Mouse (Mus musculus) lung, adult 2 months (tissue): ENCODE results near the gene Stn1. TPM values are rescaled to one million over a fixed set of nuclear protein-coding genes. Genes with fewer than 3 reads are reported as not detected.
"Not testable (repeated sequence)": the region's sequence is repeated elsewhere in the genome, so short reads cannot be mapped to it uniquely, and the experiment has no call there.

Source experiments
- DNase-seq: peaks from one replicate; pipeline ENCODE4 v3.0.0; 2022
- H3K4me1 ChIP-seq: fragments of 200-500 bp; 2 replicates; pipeline ENCODE4 v1.6.1; 2011; ENCODE audit warnings: low read length; ENCODE audit not compliant: control insufficient read depth, insufficient read depth
- H3K4me3 ChIP-seq: fragments of 200-500 bp; replicated peaks from 2 replicates; pipeline ENCODE3; 2011; ENCODE audit warnings: low read depth, mild to moderate bottlenecking, control low read depth, low read length; ENCODE audit errors: extremely low read depth
- CTCF ChIP-seq: fragments of 200-500 bp; IDR thresholded peaks from 2 replicates; pipeline ENCODE4 v1.5.1; 2011; ENCODE audit warnings: mild to moderate bottlenecking, low read length, control low read depth; ENCODE audit not compliant: insufficient read depth
- POLR2A ChIP-seq: fragments of 200-500 bp; IDR thresholded peaks from 2 replicates; pipeline ENCODE4 v1.6.1; 2011; ENCODE audit warnings: low read depth, mild to moderate bottlenecking, control low read depth, low read length, borderline replicate concordance; ENCODE audit errors: extremely low read depth
- WGBS: fragments of 180-500 bp; shearing (Covaris S2); methylation state at CpG from one replicate; pipeline ENCODE4 v1.1.7; 2018; 5-methylcytosine and 5-hydroxymethylcytosine counted together
- polyA plus RNA-seq: library from polyadenylated mRNA; depleted of rRNA; stranded (reverse); fragments of >200 nt; gene quantifications from 2 replicates; pipeline ENCODE4 v1.2.3, GENCODE M21; 2012; rRNA removed

Stn1 gene
- polyA plus RNA-seq, result 19.2 and 21.1 TPM in 2 replicates

DNA sequence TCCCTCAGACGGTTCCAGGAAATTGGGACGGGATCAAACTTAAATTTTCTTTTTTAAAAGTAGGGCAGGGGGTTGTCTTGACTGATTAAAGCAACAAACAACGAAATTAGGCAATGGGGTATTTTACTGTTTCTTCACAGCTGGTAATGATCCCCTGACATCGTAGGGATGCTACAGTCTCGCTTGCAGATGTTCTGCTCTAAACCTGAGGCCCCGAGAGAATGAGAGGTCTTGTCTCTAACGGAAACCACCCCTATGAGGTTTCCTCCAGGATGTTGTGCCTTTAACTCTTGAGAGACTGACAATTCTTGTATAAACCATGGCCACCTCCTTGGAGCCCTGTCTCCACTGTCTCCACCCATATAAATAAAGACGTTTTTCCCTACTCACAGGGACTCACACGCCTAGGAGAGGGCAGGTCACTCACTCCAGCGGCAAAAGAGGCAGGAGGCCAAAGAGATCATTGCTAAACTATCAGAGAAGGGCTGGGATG, at the start of gene Stn1:
TSS of gene Stn1 (minus strand) at position 208 of the 493 bp plus-strand sequence.
- no peak for DNase-seq
- under 1% methylated on average over 10 of the region's 10 CpGs for WGBS
- peak within 1 kb of the TSS; percentile 83 for H3K4me3 ChIP-seq
- no peak for TF ChIP-seq POLR2A
- TF ChIP-seq CTCF, result no peak
- H3K4me1 ChIP-seq, result peaks cover 6% of the 10 kb centered on the region

GRCm38 (mm10) chr19:47587009-47587408, 49.7 kb upstream of the Stn1 start:
- Histone ChIP-seq H3K4me3 (no peak overlapping the region), H3K4me1 (peaks cover 9% of the 10 kb centered on the region)
- 85% methylated on average over 1 of the region's 1 CpGs for WGBS
- no peak for TF ChIP-seq POLR2A
- no peak for TF ChIP-seq CTCF
- DNase-seq, result no peak

- Histone ChIP-seq H3K4me3 (no peak overlapping the region), H3K4me1 (peaks cover 15% of the 10 kb centered on the region)
- TF ChIP-seq POLR2A (no peak), CTCF (no peak)
- no peak for DNase-seq
- 81% methylated on average over 1 of the region's 1 CpGs for WGBS
These were observed 48.5 kb upstream of the Stn1 start for GRCm38 (mm10) chr19:47585772-47586171.

DNA sequence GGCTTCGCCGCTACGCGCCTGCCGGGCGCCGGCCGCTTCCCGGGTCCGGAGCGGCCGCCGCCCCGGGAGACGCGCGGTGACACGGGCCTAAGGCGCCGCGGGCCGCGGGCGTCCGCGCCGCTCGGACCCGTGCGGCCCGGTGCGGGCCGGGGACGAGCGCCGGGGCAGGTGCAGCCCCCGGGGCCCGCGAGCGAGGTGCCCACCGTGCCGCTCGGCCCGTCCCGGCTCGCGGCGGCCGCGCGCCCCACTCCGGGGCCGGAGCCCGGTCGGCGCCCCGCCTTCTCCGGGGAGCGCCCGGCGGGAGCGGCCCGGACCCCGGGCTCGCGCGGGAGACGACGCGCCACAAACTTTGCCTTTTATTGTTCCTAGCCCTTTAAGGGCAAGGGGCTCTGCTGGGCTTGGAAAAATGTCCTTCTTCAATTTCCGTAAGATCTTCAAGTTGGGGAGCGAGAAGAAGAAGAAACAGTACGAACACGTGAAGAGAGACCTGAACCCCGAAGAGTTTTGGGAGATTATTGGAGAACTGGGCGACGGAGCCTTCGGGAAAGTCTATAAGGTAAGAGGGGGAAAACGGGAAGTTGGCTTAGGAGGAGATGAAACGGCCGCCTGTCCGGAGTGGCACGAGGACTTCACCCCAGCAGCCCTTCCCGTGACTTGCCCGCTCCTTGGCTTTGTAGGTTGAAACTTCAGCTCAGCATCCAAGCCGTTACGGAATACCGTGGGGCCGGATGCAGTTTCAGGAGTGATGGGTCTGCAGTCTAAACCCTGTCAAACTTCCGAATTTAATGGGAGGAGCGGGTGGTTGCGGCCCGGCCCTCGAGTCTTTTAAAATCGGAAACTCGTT, 42.7 kb upstream of the Stn1 start:
- WGBS, result under 1% methylated on average over 96 of the region's 96 CpGs

DNA sequence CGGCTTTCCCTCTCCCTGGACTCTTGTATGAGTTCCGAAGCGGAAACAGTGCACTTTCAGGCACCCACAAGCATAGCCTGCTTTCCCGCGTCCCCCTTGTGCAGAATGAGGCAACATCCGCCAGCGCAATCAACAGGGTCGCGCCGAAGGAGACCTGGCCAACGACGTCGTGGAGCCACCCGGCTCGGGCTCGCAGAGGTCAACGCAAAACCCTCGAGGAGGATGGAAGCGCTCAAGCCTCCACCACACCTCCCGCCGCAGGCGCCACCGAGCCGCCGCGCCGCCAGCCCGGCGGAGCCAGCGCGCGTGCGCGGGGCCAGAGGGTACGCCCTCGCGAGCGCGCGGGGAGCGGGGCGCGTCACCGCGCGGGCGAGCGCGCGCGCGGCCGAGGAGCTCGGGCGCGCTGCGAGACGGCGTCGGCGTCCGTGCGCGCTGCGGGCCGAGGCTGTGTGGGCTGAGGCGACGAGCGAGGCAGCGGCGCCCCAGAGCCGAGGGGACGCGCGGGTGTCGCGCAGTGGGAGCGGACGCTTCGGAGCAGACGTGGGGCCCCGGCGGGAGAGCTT, 42.0 kb upstream of the Stn1 start, which contains the start of gene Slk:
TSS of gene Slk (plus strand) at position 454 of the 563 bp plus-strand sequence.
- H3K4me3 ChIP-seq, result peak within 1 kb of the TSS; percentile 100
- DNase-seq, result peak; percentile 85
- WGBS, result 2% methylated on average over 83 of the region's 83 CpGs
- peaks cover 8% of the 10 kb centered on the region for H3K4me1 ChIP-seq
- TF ChIP-seq POLR2A (peak; percentile 73; the same call in 1 of the 2 replicates), CTCF (no peak)

More for the DNA sequence above, 42.7 kb upstream of the Stn1 start:
- no peak for TF ChIP-seq POLR2A
- peak; percentile 50 for DNase-seq
- Histone ChIP-seq H3K4me1 (peaks cover 8% of the 10 kb centered on the region), H3K4me3 (peak overlapping the region; percentile 100)

DNA sequence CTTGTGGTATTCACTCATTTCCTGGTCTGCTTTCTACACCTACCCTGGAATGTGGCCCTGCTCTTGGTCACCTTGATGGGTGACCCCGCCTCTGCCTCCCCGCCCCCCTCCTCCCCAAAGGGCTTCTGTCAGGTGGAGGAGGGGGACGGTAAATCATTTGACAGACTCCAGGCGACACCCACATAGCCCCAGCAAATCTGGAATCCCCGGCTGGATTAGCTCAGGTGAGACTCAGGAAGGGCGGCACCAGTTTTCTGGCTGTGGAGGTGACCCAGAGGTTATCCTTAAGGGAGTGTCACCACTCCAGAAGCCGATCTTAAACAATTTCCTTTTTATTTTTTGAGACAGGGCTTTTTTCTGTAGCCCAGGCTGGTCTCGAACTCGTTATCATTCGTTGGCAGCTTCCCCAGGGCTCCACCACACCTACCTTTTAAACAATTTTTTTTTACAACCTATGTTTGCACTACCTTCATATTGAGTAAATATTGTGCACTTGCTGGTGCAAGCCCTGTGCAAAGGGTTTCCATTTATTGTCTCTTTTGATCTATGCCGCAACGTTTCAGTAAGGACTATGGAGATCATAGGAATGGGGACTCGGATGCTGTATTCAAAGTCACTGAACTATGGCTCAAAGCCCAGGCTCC, 41.4 kb upstream of the Stn1 start:
- 20% methylated on average over 13 of the region's 13 CpGs for WGBS
- Histone ChIP-seq H3K4me3 (peak overlapping the region; percentile 100), H3K4me1 (peaks cover 8% of the 10 kb centered on the region)
- DNase-seq, result no peak
- TF ChIP-seq POLR2A (no peak), CTCF (no peak)

GRCm38 (mm10) chr19:47573718-47574117, 36.4 kb upstream of the Stn1 start:
- no peak for TF ChIP-seq POLR2A
- no peaks in the 10 kb centered on the region for H3K4me1 ChIP-seq
- no peak overlapping the region for H3K4me3 ChIP-seq
- DNase-seq, result no peak
- WGBS, result 81% methylated on average over 3 of the region's 3 CpGs

DNA sequence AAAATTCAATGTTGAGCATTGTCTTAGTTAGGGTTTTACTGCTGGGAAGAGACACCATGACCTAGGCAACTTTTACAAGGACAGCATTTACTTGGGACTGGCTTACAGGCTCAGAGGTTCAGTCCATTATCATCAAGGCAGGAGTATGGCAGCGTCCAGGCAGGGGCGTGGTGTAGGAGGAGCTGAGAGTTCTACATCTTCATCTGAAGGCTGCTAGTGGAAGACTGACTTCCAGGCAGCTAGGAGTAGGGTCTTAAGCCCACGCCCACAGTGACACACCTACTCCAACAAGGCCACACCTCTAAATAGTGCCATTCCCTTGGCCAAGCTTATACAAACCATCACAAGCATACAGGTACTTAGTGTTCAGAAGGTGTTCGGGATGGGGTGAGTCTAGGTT, 34.7 kb upstream of the Stn1 start:
- not testable (repeated sequence) for H3K4me1 ChIP-seq, DNase-seq, H3K4me3 ChIP-seq
- 71% methylated on average over 4 of the region's 4 CpGs for WGBS

DNA sequence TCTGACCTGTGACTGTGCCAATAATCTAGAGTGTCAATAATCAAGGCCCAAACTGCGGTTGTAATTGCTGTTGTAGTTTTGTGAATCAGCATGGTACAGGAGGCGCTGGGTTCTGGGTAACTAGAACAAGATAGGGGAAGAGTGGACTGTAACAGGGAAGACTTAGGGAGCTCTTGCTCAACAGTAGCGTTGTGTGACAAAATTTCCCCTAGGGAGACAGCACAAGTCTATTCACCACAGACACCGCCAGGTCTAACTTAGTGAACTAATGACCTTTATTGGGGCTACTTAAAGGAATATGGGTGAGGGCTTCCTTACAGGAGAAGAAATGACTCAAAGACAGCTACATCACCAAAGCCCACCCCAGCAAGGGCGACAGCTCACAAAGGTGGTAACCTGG, 32.7 kb upstream of the Stn1 start:
- Histone ChIP-seq H3K4me3 (no peak overlapping the region), H3K4me1 (no peaks in the 10 kb centered on the region)
- DNase-seq, result no peak
- WGBS, result 84% methylated on average over 5 of the region's 5 CpGs
- TF ChIP-seq CTCF, result no peak
- TF ChIP-seq POLR2A, result no peak

DNA sequence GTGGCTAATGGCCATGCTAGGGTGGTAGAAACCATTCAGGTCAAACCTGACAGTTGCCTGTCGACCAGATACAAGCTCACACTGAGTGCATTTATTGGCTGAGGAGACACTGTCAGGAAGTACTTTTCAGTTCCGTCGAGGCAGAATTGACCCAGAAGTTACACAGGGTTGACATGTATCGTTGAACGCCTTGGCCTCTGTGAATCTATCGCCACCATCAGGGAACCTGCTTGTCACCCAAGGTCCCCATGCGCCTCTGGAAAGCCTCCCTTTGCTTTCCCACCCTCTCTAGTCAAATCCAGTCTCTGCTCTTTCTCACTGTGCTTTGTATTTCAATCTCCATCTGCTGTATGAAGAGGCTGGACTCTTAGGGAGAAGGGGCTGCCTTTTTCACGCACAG, 28.7 kb upstream of the Stn1 start:
- DNase-seq, result no peak
- no peaks in the 10 kb centered on the region for H3K4me1 ChIP-seq
- H3K4me3 ChIP-seq, result no peak overlapping the region
- WGBS, result 86% methylated on average over 8 of the region's 8 CpGs
- TF ChIP-seq POLR2A, result no peak
- TF ChIP-seq CTCF, result no peak
